Mouse (Mus musculus) stomach, postnatal 0 days (tissue): Measurements from ENCODE around the gene Lrrc17.

ENCODE experiments used
- CTCF ChIP-seq: IDR thresholded peaks from 2 replicates; pipeline ENCODE4 v1.5.1; 2016; ENCODE audit warnings: antibody characterized with exemption, low read depth, mild to moderate bottlenecking, moderate library complexity
- EP300 ChIP-seq: optimal IDR thresholded peaks from 2 replicates; pipeline ENCODE3; 2016; ENCODE audit warnings: antibody characterized with exemption

DNA sequence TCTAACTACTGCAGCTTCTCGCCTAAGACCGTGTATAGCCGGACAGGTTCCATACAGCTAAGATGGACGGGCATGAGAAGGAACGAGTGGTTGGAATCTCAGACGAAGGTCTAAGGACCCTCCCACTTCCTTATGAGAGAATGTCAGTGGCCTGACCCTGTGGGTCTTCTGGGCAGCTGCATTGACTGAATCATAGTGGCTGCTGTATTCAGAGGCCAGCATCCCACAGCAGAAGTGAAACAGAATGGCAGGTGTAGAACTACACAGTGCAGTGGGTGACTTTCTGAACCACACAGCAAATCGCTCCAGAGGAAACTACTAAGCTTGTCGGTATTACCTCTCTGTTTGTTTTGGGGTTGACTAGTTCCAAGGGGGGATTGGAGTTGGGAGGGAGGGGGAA lies 38.2 kb upstream of the Lrrc17 start:
- TF ChIP-seq EP300 (no peak), CTCF (no peak)
